Mouse (Mus musculus): Measurements from ENCODE around the gene Nrp2.

Gene Nrp2

GRCm38 (mm10) chr1:62825822-62826765 lies 123.0 kb downstream of the Nrp2 start:
- DNase-seq = no peak

DNA sequence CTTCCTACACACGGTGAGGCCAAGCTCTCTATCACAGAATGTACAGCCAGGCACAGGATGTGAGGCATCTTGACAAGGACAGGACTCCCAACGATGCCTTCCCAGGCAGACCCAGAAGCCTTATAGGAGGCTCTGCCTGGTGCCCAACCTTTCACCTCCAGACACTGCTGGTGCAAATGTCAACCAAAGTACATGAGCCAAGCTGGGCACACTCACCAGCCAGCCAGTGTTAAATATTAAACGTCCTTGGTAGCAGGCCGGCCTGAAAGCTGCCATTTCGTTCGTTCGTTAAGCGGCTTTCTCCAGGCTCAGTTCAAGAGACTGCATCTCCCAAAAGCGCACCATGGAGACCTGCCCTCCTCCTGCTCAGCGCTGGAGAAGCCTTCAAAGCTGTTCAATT lies 124.2 kb downstream of the Nrp2 start:
- DNase-seq = no peak

- no peak for DNase-seq
Observed at GRCm38 (mm10) chr1:62828156-62828555, 125.1 kb downstream of the Nrp2 start.

GRCm38 (mm10) chr1:62829690-62830417 lies 126.8 kb downstream of the Nrp2 start:
- no peak for DNase-seq

DNA sequence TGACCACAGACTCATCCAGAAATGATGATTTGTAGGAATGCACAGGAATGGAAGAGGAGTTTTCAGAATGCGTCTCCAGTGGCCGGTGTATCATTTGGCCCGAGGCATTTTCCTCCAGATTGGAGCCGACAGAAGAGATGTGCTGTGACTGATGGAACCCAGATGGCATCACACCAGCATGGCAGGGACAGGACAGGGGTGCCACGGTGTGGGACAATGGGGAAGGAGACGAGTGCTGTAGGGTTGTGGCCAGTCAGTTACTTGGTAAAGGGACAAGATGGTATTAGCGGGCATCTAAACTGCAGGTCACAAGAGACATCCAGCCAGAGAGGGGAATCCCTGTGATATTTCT lies 127.3 kb downstream of the Nrp2 start:
- DNase-seq = no peak

DNA sequence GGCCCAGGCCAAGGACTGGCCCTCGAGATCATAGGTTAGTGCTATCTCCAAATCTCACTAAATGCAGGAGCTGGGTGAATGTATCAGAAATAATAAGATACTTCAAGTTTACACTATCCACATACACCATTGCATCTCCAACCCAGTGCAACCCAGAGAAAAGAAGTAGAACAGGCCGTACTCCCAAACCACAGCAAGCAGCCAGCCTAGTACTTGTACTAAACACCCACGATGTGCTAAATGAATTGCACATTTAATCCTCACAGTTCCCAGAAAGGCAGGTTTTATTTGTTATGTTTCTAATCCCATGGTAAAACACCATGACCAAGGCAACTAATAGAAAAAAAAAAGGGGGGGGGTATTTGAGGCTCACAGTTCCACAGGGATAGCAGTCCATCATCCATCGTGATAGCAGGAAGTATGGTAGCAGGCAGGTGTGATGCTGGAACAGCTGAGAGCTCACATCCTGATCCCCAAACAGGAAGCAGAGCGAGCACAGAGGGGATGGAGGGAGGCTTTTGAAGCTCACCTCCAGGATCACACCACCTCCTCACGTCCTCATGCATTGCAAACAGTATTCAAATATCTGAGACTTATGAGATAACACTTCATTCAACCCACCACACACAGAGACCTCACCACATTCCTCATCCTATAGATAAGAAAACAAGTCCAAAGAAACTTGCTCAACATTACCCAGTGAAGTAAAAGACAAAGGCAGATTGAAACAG lies 128.8 kb downstream of the Nrp2 start:
- no peak for DNase-seq

DNA sequence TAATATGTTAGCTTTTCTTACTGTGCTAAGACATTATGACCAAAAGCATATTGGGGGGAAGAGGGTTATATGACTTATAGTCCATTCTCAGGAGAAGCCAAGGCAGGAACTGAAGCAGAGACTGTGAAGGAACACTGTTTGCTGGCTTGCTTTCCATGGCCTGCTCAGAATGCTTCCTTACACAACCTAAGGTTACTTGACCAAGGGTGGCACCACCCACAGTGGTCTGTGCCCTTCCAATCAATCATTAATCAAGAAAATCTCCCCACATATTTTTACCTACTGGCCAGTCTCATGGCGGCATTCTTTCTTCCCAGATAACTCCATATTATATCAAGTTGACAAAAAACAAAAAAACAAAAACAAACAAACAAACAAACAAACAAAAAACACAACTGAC lies 130.3 kb downstream of the Nrp2 start:
- DNase-seq = no peak

- no peak for DNase-seq
Observed at GRCm38 (mm10) chr1:62834443-62835185, 131.5 kb downstream of the Nrp2 start.

DNA sequence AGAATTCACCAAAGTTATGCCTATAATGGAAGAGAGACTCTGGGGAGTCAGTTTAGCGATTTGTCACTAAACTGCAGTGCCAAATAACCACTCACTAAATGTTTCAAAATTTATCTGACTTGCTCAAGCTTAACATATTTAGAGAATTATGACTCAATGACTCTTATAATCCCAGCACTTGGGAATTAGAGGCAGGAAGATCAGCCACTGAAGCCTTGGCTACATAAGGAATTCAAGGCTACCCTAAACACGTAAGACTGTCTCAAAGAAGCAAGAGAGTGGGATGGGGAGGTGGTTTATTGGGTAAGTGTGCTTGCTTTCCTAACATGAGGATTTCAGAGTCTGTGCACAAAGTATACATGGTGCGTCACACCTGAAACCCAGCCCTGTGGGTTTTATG lies 135.0 kb downstream of the Nrp2 start:
- no peak for DNase-seq

GRCm38 (mm10) chr1:62838631-62839030 lies 135.5 kb downstream of the Nrp2 start:
- DNase-seq = no peak

- DNase-seq = no peak
Observed at GRCm38 (mm10) chr1:62843215-62843614, 140.1 kb downstream of the Nrp2 start.

DNA sequence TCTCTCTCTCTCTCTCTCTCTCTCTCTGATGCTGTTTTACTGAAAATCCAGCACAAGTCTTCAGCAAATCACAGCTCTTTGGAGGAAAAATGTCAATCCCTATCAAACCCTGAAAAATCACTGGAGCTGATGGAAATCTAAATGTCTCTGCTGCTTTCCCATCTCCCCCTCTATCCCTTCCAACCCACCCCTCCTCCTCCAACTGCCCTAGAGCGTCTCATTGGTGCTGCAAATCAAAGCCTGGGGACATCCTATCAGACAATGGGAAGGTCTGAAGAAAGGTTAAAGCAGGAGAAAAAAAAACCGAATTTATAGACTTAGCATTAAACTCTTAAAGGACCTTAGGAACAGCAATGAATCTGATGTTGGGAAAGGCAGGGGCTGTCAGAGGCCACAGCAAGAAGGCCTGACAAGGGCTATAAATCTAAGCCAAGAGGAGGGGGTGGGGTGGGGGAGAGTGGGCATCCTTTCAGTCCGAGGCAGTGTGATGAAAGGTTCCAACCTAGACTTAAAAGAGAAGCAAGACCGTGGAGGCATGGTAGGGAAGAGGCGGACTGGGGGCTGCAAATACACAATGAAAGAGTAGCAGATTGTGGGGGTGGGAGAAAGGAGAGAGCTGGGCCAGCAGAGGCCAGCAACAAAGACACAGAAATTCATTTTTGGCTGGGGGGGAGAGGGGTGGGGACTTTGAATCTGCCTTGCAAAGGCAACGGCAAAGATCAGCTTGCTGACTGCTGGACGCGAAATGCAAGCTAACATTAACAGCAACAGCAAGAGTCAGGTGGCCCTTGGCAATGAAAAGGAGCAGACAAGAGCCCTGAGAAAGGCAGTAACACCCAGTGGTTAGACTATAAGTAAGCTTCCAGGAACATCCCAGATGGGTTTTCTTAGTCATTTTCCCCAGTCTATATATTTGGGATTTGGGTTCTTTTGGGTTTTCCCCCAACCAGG lies 148.2 kb downstream of the Nrp2 start:
- no peak for DNase-seq

GRCm38 (mm10) chr1:62853362-62853761 lies 150.3 kb downstream of the Nrp2 start:
- DNase-seq = no peak

- no peak for DNase-seq
Observed at GRCm38 (mm10) chr1:62853996-62854395, 150.9 kb downstream of the Nrp2 start.

DNA sequence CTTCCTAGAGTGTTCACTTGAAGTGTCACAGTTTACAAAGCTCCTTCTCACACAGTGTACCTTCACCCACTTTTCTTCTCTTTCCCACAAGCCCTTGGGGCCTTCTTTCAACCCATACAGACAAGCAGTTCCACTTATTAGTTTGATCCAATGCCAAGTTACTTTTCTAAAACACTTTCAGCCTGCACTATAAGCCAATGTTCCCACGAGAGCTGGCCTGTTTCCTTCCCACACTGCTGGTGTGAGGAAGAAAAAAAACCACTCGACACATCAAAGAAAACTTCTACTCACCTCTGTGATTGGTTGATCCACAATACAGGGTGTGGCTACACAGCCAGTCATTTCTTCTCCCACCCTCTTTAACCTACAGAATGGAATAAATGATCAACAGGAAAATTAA lies 156.0 kb downstream of the Nrp2 start:
- no peak for DNase-seq

DNA sequence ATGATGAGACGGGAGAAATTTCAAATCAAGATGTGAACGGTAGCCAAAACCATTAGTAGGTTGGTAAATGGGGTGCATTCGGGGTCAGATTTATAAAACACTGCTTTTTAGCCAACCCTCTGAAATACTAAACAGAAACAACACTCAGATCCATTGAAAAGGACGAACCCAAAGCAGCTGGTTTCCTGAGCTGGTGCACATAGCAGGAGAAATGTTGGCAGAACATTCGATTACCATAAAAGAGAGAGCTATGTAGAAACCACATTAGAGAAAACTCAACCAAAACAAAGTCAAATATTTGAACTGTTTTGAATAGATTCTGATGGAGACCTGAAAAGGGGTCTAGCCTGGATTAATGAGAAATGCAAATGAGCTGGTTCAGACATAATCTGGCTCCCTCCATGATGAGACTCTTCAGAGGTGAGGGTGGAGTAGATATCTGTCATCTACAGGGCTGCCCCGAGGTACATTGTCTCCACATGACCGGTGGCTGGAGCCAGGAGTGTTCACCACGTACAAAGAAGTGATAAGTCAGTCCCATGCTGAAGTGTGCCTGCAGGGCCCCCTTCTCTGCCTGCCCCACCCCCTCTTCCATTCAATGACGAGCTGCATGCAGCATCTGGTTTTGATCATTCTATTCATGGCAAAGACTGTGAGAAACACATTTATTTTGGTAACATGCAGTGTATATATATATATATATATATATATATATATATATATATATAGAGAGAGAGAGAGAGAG lies 156.6 kb downstream of the Nrp2 start:
- DNase-seq = no peak

- no peak for DNase-seq
Observed at GRCm38 (mm10) chr1:62860327-62860726, 157.2 kb downstream of the Nrp2 start.

GRCm38 (mm10) chr1:62860788-62861187 lies 157.7 kb downstream of the Nrp2 start:
- DNase-seq = no peak
